Mouse (Mus musculus): Measurements from ENCODE around the gene Pim1. TPM values are rescaled to one million over a fixed set of nuclear protein-coding genes. Genes with fewer than 3 reads are reported as not detected.
A peak's percentile ranks its signal among the peaks of the same experiment; 100 is the strongest.

The Pim1 gene
- polyA plus RNA-seq, 1 experiment from 2014 or later: 27.4 TPM

- no peak overlapping the region for H3K4me3 ChIP-seq
- H3K4me1 ChIP-seq: peaks cover 6% of the 10 kb centered on the region; the same call in 1 of the 2 replicates
- no peak overlapping the region for H3K27ac ChIP-seq
- no peak for DNase-seq (ENCODE audit: low spot score)
- H3K27me3 ChIP-seq (ENCODE audit: low read depth, poor library complexity, severe bottlenecking): no peaks in the 10 kb centered on the region
- no peaks in the 10 kb centered on the region for H3K9me3 ChIP-seq (replicated peaks)
- WGBS: 94% methylated on average over 3 of the region's 3 CpGs
- H3K36me3 ChIP-seq: no peaks in the 10 kb centered on the region
Measured at GRCm38 (mm10) chr17:29475142-29475541, 15.4 kb upstream of the Pim1 start.

- Histone ChIP-seq H3K27ac (no peak overlapping the region), H3K4me3 (no peak overlapping the region), H3K27me3 (ENCODE audit: low read depth, poor library complexity, severe bottlenecking) (no peaks in the 10 kb centered on the region), H3K9me3 (replicated peaks) (no peaks in the 10 kb centered on the region), H3K36me3 (no peaks in the 10 kb centered on the region), H3K4me1 (0 out of 2 replicates have a peak, but pooled peaks cover 3% of the 10 kb centered on the region)
- no peak for DNase-seq (ENCODE audit: low spot score)
- WGBS: 80% methylated on average over 4 of the region's 4 CpGs
Measured at GRCm38 (mm10) chr17:29476461-29476860, 14.1 kb upstream of the Pim1 start.

- no peak overlapping the region for H3K27ac ChIP-seq
- 0 out of 2 replicates have a peak, but pooled peaks cover 4% of the 10 kb centered on the region for H3K4me1 ChIP-seq
- H3K4me3 ChIP-seq: no peak overlapping the region
- WGBS: 90% methylated on average over 10 of the region's 10 CpGs
- no peaks in the 10 kb centered on the region; the same call in 1 of the 2 replicates for H3K9me3 ChIP-seq (replicated peaks)
- no peaks in the 10 kb centered on the region for H3K36me3 ChIP-seq
- no peaks in the 10 kb centered on the region for H3K27me3 ChIP-seq (ENCODE audit: low read depth, poor library complexity, severe bottlenecking)
- DNase-seq (ENCODE audit: low spot score): no peak
Measured at GRCm38 (mm10) chr17:29477357-29477756, 13.2 kb upstream of the Pim1 start.

- 0 out of 2 replicates have a peak, but pooled peaks cover 4% of the 10 kb centered on the region for H3K4me1 ChIP-seq
- no peak overlapping the region for H3K27ac ChIP-seq
- WGBS: 90% methylated on average over 4 of the region's 4 CpGs
- no peak for DNase-seq (ENCODE audit: low spot score)
- H3K36me3 ChIP-seq: no peaks in the 10 kb centered on the region
- H3K27me3 ChIP-seq (ENCODE audit: low read depth, poor library complexity, severe bottlenecking): no peaks in the 10 kb centered on the region
- no peak overlapping the region for H3K4me3 ChIP-seq
- no peaks in the 10 kb centered on the region; the same call in 1 of the 2 replicates for H3K9me3 ChIP-seq (replicated peaks)
Measured at GRCm38 (mm10) chr17:29478271-29478670, 12.3 kb upstream of the Pim1 start.

GRCm38 (mm10) chr17:29480256-29480655, 10.3 kb upstream of the Pim1 start:
- no peak for DNase-seq (ENCODE audit: low spot score)
- H3K9me3 ChIP-seq (replicated peaks): no peaks in the 10 kb centered on the region; the same call in 1 of the 2 replicates
- H3K36me3 ChIP-seq: no peaks in the 10 kb centered on the region
- 88% methylated on average over 2 of the region's 2 CpGs for WGBS
- 0 out of 2 replicates have a peak, but pooled peaks cover 4% of the 10 kb centered on the region for H3K4me1 ChIP-seq
- H3K4me3 ChIP-seq: no peak overlapping the region
- H3K27ac ChIP-seq: no peak overlapping the region
- no peaks in the 10 kb centered on the region for H3K27me3 ChIP-seq (ENCODE audit: low read depth, poor library complexity, severe bottlenecking)

- H3K9me3 ChIP-seq (replicated peaks): no peaks in the 10 kb centered on the region; the same call in 1 of the 2 replicates
- DNase-seq (ENCODE audit: low spot score): no peak
- H3K36me3 ChIP-seq: no peaks in the 10 kb centered on the region
- no peaks in the 10 kb centered on the region for H3K27me3 ChIP-seq (ENCODE audit: low read depth, poor library complexity, severe bottlenecking)
- WGBS: 94% methylated on average over 7 of the region's 7 CpGs
- H3K4me3 ChIP-seq: no peak overlapping the region
- H3K27ac ChIP-seq: no peak overlapping the region
- H3K4me1 ChIP-seq: 0 out of 2 replicates have a peak, but pooled peaks cover 4% of the 10 kb centered on the region
Measured at GRCm38 (mm10) chr17:29482632-29483031, 7.9 kb upstream of the Pim1 start.

GRCm38 (mm10) chr17:29483282-29483681, 7.3 kb upstream of the Pim1 start:
- no peaks in the 10 kb centered on the region for H3K36me3 ChIP-seq
- H3K27me3 ChIP-seq (ENCODE audit: low read depth, poor library complexity, severe bottlenecking): no peaks in the 10 kb centered on the region
- 95% methylated on average over 2 of the region's 2 CpGs for WGBS
- peaks cover 4% of the 10 kb centered on the region for H3K4me1 ChIP-seq
- H3K9me3 ChIP-seq (replicated peaks): no peaks in the 10 kb centered on the region; the same call in 1 of the 2 replicates
- H3K4me3 ChIP-seq: no peak overlapping the region
- DNase-seq (ENCODE audit: low spot score): no peak
- H3K27ac ChIP-seq: no peak overlapping the region

- H3K27ac ChIP-seq: no peak overlapping the region
- no peak overlapping the region for H3K4me3 ChIP-seq
- 89% methylated on average over 2 of the region's 2 CpGs for WGBS
- no peaks in the 10 kb centered on the region for H3K27me3 ChIP-seq (ENCODE audit: low read depth, poor library complexity, severe bottlenecking)
- no peak for DNase-seq (ENCODE audit: low spot score)
- no peaks in the 10 kb centered on the region for H3K36me3 ChIP-seq
- peaks cover 16% of the 10 kb centered on the region for H3K4me1 ChIP-seq
- H3K9me3 ChIP-seq (replicated peaks): no peaks in the 10 kb centered on the region; the same call in 1 of the 2 replicates
Measured at GRCm38 (mm10) chr17:29484431-29484830, 6.1 kb upstream of the Pim1 start.

GRCm38 (mm10) chr17:29485336-29486233, 5.0 kb upstream of the Pim1 start:
- no peak overlapping the region for H3K4me3 ChIP-seq
- 74% methylated on average over 3 of the region's 3 CpGs for WGBS
- DNase-seq (ENCODE audit: low spot score): no peak

GRCm38 (mm10) chr17:29488257-29488977, 2.1 kb upstream of the Pim1 start:
- Histone ChIP-seq H3K4me1 (peaks cover 22% of the 10 kb centered on the region), H3K27ac (peak overlapping the region; percentile 98), H3K27me3 (ENCODE audit: low read depth, poor library complexity, severe bottlenecking) (no peaks in the 10 kb centered on the region), H3K4me3 (0 out of 2 replicates have a peak overlapping the region, but pooled peaks have one; percentile 89), H3K9me3 (replicated peaks) (no peaks in the 10 kb centered on the region), H3K36me3 (peaks cover 5% of the 10 kb centered on the region)
- WGBS: 84% methylated on average over 8 of the region's 8 CpGs
- DNase-seq (ENCODE audit: low spot score): no peak

More at GRCm38 (mm10) chr17:29485336-29486233, 5.0 kb upstream of the Pim1 start:
- peaks cover 19% of the 10 kb centered on the region for H3K4me1 ChIP-seq
- no peaks in the 10 kb centered on the region for H3K27me3 ChIP-seq (ENCODE audit: low read depth, poor library complexity, severe bottlenecking)
- no peaks in the 10 kb centered on the region for H3K36me3 ChIP-seq
- no peak overlapping the region for H3K27ac ChIP-seq
- H3K9me3 ChIP-seq (replicated peaks): no peaks in the 10 kb centered on the region; the same call in 1 of the 2 replicates

GRCm38 (mm10) chr17:29488978-29489970, 1.3 kb upstream of the Pim1 start:
- Histone ChIP-seq H3K4me3 (peak overlapping the region; percentile 89), H3K27me3 (ENCODE audit: low read depth, poor library complexity, severe bottlenecking) (no peaks in the 10 kb centered on the region), H3K27ac (peak overlapping the region; percentile 98), H3K36me3 (peaks cover 14% of the 10 kb centered on the region), H3K4me1 (peaks cover 25% of the 10 kb centered on the region), H3K9me3 (replicated peaks) (no peaks in the 10 kb centered on the region)
- peak; percentile 73 for DNase-seq (ENCODE audit: low spot score)
- WGBS: 9% methylated on average over 30 of the region's 30 CpGs

Data from limb, embryonic 10.5 days (tissue).